8 mouse cellular contexts compared by ENCODE assay signal in the genomic region with DNA sequence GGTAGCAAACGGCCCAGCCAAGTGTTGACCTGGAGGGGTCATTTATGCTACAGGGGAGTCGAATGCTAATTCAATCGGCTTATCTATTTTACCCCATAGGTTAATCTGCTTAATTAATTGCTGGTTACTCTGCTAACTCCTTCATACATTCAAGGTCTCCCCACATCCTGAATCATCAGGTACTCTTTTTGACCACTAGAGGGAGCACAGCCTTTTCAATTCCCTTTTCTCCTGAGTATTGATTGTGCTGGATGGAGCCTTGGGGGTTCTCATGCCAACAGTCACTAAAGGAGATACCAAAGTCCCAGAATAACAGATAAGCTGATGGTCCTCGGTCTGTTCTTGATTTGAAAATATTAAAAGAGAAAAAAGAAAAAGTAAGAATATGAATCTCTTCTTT.
DNase-seq lines count a peak whose midpoint lies in the region; ATAC-seq and TF ChIP-seq lines count a peak whose summit lies in the region.

No protein-coding gene starts in this region.

- WGBS in kidney, embryonic 14.5 days, result 41% methylated on average over 4 of the region's 4 CpGs

- H3K9ac ChIP-seq in kidney, embryonic 14.5 days (ENCODE audit: low read depth, low read length), result no peak overlapping the region
- no peak overlapping the region for H3K9ac ChIP-seq in ES-Bruce4 (ENCODE audit: low read depth, poor library complexity, severe bottlenecking)

- H3K36me3 ChIP-seq in kidney, embryonic 14.5 days (ENCODE audit: control insufficient read depth, insufficient read depth, low read length), result no peaks in the 10 kb centered on the region
- no peaks in the 10 kb centered on the region for H3K36me3 ChIP-seq in ES-Bruce4 (ENCODE audit: control insufficient read depth, insufficient read depth, low read length, poor library complexity, severe bottlenecking)

- no peaks in the 10 kb centered on the region for H3K9me3 ChIP-seq in kidney, embryonic 14.5 days (ENCODE audit: control insufficient read depth, low read length)
- no peaks in the 10 kb centered on the region for H3K9me3 ChIP-seq in ES-Bruce4 (replicated peaks; ENCODE audit: control insufficient read depth, insufficient read depth, low read length, poor library complexity, severe bottlenecking)

- no peak overlapping the region for H3K4me2 ChIP-seq in kidney, embryonic 14.5 days (replicated peaks; ENCODE audit: low read depth, low read length)

- H3K4me1 ChIP-seq in kidney, embryonic 14.5 days (ENCODE audit: control insufficient read depth, insufficient read depth, low read length), result no peaks in the 10 kb centered on the region
- no peaks in the 10 kb centered on the region for H3K4me1 ChIP-seq in ES-Bruce4 (ENCODE audit: control insufficient read depth, insufficient read depth, low read length)

- TF ChIP-seq EP300 in ES-Bruce4 (IDR thresholded peaks at IDR 0.05; ENCODE audit: insufficient read depth, low read depth, low read length), result no peak

- no peak overlapping the region for H3K4me3 ChIP-seq in kidney, embryonic 14.5 days (ENCODE audit: low read length)
- no peak overlapping the region for H3K4me3 ChIP-seq in ES-Bruce4 (ENCODE audit: low read depth, low read length)

- no peak for ATAC-seq in kidney, embryonic 14.5 days (ENCODE audit: low FRiP score, low TSS enrichment)
- ATAC-seq in megakaryocyte-erythroid progenitor cell, adult 5-6 weeks (replicated peaks; ENCODE audit: low FRiP score, low TSS enrichment, poor library complexity, severe bottlenecking), result 0 out of 2 replicates have a peak, but pooled peaks have one; percentile 41
- ATAC-seq in inflammation-experienced regulatory T-cells, adult 6 months, result no peak

- DNase-seq in adrenal gland, adult 2 months, result peak; percentile 9
- DNase-seq in adrenal gland, postnatal 4 days (ENCODE audit: low spot score in 2 of 2), result no peak
- DNase-seq in kidney, adult 9 months, result peak; percentile 56
- peak; percentile 76 for DNase-seq in embryo, embryonic 10 days (ENCODE audit: low spot score)

- H3K27me3 ChIP-seq in kidney, embryonic 14.5 days (ENCODE audit: control insufficient read depth, insufficient read depth, low read length), result no peaks in the 10 kb centered on the region
- no peaks in the 10 kb centered on the region for H3K27me3 ChIP-seq in ES-Bruce4 (ENCODE audit: control insufficient read depth, insufficient read depth, low read length, poor library complexity, severe bottlenecking)

- no peak for TF ChIP-seq POLR2A in ES-Bruce4 (IDR thresholded peaks at IDR 0.05; ENCODE audit: insufficient read depth, low read length)

- TF ChIP-seq CTCF in ES-Bruce4 (IDR thresholded peaks at IDR 0.05; ENCODE audit: low read depth, low read length), result peak; percentile 10

- no peak overlapping the region for H3K27ac ChIP-seq in kidney, embryonic 14.5 days (ENCODE audit: low read depth, low read length)
- H3K27ac ChIP-seq in ES-Bruce4 (ENCODE audit: insufficient read depth, low read length), result no peak overlapping the region

Comparison
In these comparisons a context has a peak if more than half of its experiments do, and no peak if none do; other contexts are left out.
1. DNase-seq: peak in adrenal gland, adult 2 months (single experiment), kidney, adult 9 months (single experiment) and embryo, embryonic 10 days (single experiment); none in adrenal gland, postnatal 4 days (0 of 2).